Comparison of ENCODE assay signal across 8 mouse cellular contexts in the genomic region with DNA sequence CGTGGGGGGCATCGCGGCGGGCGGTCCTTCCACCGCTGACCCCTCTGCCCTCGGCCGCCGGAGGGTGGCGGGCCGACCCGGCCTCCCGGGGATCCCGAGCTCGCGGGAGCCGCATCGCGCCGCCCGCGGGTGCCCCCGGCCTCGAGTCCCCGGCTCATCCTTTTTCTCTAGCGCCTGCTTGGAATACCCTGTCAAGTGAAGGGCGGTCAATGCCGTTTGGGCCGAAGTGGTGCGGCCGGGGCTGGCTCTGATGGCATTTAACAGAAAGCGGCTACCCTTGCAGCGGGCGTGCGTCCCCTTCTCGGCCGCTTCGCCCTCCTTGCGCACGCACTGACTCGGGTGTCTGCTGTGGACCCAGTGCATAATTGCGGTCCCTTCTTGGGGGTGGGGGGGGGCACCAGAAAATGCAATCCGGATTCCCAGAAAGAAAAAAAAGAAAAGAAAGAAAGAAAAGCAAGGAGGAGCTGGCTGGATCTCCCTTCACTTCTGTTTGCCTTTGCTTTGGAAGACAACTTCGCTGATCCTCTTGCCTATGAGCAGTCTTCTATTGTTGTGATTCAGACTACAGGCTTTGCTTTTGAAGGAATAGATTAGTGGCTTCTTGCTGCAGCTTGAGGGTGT. TPM values are rescaled to one million over a fixed set of nuclear protein-coding genes. Genes with fewer than 3 reads are reported as not detected.
DNase-seq lines count a peak whose midpoint lies in the region; ATAC-seq and TF ChIP-seq lines count a peak whose summit lies in the region.

No protein-coding gene starts in this region.

- H3K4me1 ChIP-seq in intestine, embryonic 16.5 days (ENCODE audit: control insufficient read depth, insufficient read depth, low read length), result peaks cover 22% of the 10 kb centered on the region
- H3K4me1 ChIP-seq in lung, embryonic 14.5 days (ENCODE audit: insufficient read depth), result peaks cover 7% of the 10 kb centered on the region; the same call in 1 of the 2 replicates

- peak; percentile 23 to 24 for DNase-seq in thymus, adult 18-20 months
- no peak for DNase-seq in thymus, postnatal 14 days
- DNase-seq in cerebellum, adult 18-20 months, result peak; percentile 49 to 74
- peak; percentile 21 to 36 for DNase-seq in frontal cortex, postnatal 36 days (ENCODE audit: low spot score in 2 of 2)
- DNase-seq in lung, embryonic 14.5 days, result peak; percentile 63
- peak; percentile 62 for DNase-seq in retina, postnatal 1 day

- peak overlapping the region; percentile 87 for H3K9ac ChIP-seq in intestine, embryonic 16.5 days (ENCODE audit: low read depth, low read length)
- H3K9ac ChIP-seq in lung, embryonic 14.5 days, result peak overlapping the region; percentile 79

- H3K4me2 ChIP-seq in intestine, embryonic 16.5 days (ENCODE audit: low read depth, low read length), result peak overlapping the region; percentile 77
- H3K4me2 ChIP-seq in lung, embryonic 14.5 days, result peak overlapping the region; percentile 59

- no peak for ATAC-seq in intestine, embryonic 16.5 days
- ATAC-seq in lung, embryonic 14.5 days (ENCODE audit: insufficient read depth), result no peak
- no peak for ATAC-seq in megakaryocyte progenitor cell, adult 5-6 weeks (replicated peaks; ENCODE audit: poor library complexity)

- WGBS in intestine, embryonic 16.5 days, result under 1% methylated on average over 44 of the region's 44 CpGs
- WGBS in lung, embryonic 14.5 days, result under 1% methylated on average over 43 of the region's 44 CpGs

- TF ChIP-seq CTCF in lung, embryonic 14.5 days (IDR thresholded peaks at IDR 0.05; ENCODE audit: low read depth), result no peak

- no peaks in the 10 kb centered on the region for H3K9me3 ChIP-seq in intestine, embryonic 16.5 days (ENCODE audit: control insufficient read depth, low read length)
- H3K9me3 ChIP-seq in lung, embryonic 14.5 days (ENCODE audit: low read depth, low read length), result no peaks in the 10 kb centered on the region

- H3K27ac ChIP-seq in intestine, embryonic 16.5 days (ENCODE audit: low read length), result peak overlapping the region; percentile 83
- H3K27ac ChIP-seq in lung, embryonic 14.5 days (ENCODE audit: low read depth), result peak overlapping the region; percentile 91

- H3K27me3 ChIP-seq in intestine, embryonic 16.5 days (replicated peaks; ENCODE audit: control insufficient read depth, insufficient read depth, low read length), result no peaks in the 10 kb centered on the region
- H3K27me3 ChIP-seq in lung, embryonic 14.5 days (ENCODE audit: insufficient read depth, low read length), result no peaks in the 10 kb centered on the region

- H3K4me3 ChIP-seq in intestine, embryonic 16.5 days (ENCODE audit: low read length), result peak overlapping the region; percentile 90
- peak overlapping the region; percentile 85 for H3K4me3 ChIP-seq in lung, embryonic 14.5 days (ENCODE audit: low read depth, low read length)

- H3K36me3 ChIP-seq in intestine, embryonic 16.5 days (ENCODE audit: control insufficient read depth, insufficient read depth, low read length), result no peaks in the 10 kb centered on the region
- no peaks in the 10 kb centered on the region for H3K36me3 ChIP-seq in lung, embryonic 14.5 days (ENCODE audit: insufficient read depth)

RNA-seq across cellular contexts. Expression of a gene that starts 0.8 kb away (rescaled TPM):
- polyA plus RNA-seq in intestine, embryonic 16.5 days (2015; fragmentation: Nextera tagmentation; extraction: Ambion mirVana), result 10.5 and 13.1 TPM in 2 replicates
- 25.4 and 28.5 TPM in 2 replicates for polyA plus RNA-seq in lung, embryonic 14.5 days (2014; fragmentation: Nextera tagmentation; extraction: Ambion mirVana)
- total RNA-seq in megakaryocyte progenitor cell, adult 5-6 weeks (2015), result 4.1 TPM in 2 replicates
- 6.0 and 7.9 TPM in 2 replicates for total RNA-seq in megakaryocyte progenitor cell, adult 5-6 weeks (2017)

RNA-seq across cellular contexts. Expression of a gene that starts 1.2 kb away (rescaled TPM):
- 66.9 and 69.4 TPM in 2 replicates for polyA plus RNA-seq in intestine, embryonic 16.5 days (2015; fragmentation: Nextera tagmentation; extraction: Ambion mirVana)
- 69.7 and 74.5 TPM in 2 replicates for polyA plus RNA-seq in lung, embryonic 14.5 days (2014; fragmentation: Nextera tagmentation; extraction: Ambion mirVana)
- total RNA-seq in megakaryocyte progenitor cell, adult 5-6 weeks (2015), result 55.2 and 63.8 TPM in 2 replicates
- total RNA-seq in megakaryocyte progenitor cell, adult 5-6 weeks (2017), result 57.2 and 79.0 TPM in 2 replicates

RNA-seq across cellular contexts. Expression of a gene that starts 41.4 kb away (rescaled TPM):
- 12.0 and 12.2 TPM in 2 replicates for polyA plus RNA-seq in intestine, embryonic 16.5 days (2015; fragmentation: Nextera tagmentation; extraction: Ambion mirVana)
- polyA plus RNA-seq in lung, embryonic 14.5 days (2014; fragmentation: Nextera tagmentation; extraction: Ambion mirVana), result 34.4 and 35.9 TPM in 2 replicates
- 16.4 and 17.0 TPM in 2 replicates for total RNA-seq in megakaryocyte progenitor cell, adult 5-6 weeks (2015)
- total RNA-seq in megakaryocyte progenitor cell, adult 5-6 weeks (2017), result 20.4 and 33.7 TPM in 2 replicates
